Mouse (Mus musculus) spleen, postnatal 10 days (tissue): ENCODE measurements around the gene Sash3.

Experiments used
- DNase-seq, 2 experiments: peaks; one replicate each; pipeline ENCODE4 v3.0.0; 2021 to 2022; ENCODE audit warnings: low spot score in 2 of 2

Sash3 gene

GRCm38 (mm10) chrX:48140286-48140877 is 5.9 kb upstream of the Sash3 start:
- DNase-seq = peak in 1 of 2 experiments; percentile 51

- peak in 1 of 2 experiments; percentile 66 for DNase-seq
Observed at GRCm38 (mm10) chrX:48141481-48141880, 4.8 kb upstream of the Sash3 start.

GRCm38 (mm10) chrX:48143415-48144335 is 2.6 kb upstream of the Sash3 start:
- peak in 1 of 2 experiments; percentile 60 for DNase-seq

- no peak for DNase-seq
Observed at GRCm38 (mm10) chrX:48147226-48147625, 990 bp downstream of the Sash3 start.

- peak in 1 of 2 experiments; percentile 59 for DNase-seq
Observed at GRCm38 (mm10) chrX:48147741-48148186, 1.5 kb downstream of the Sash3 start.

GRCm38 (mm10) chrX:48152106-48152505 is 5.9 kb downstream of the Sash3 start:
- no peak for DNase-seq

- DNase-seq = peak in 1 of 2 experiments; percentile 17
Observed at GRCm38 (mm10) chrX:48153414-48153813, 7.2 kb downstream of the Sash3 start.

- no peak for DNase-seq
Observed at GRCm38 (mm10) chrX:48153949-48154348, 7.7 kb downstream of the Sash3 start.

GRCm38 (mm10) chrX:48155489-48155888 is 9.3 kb downstream of the Sash3 start:
- no peak for DNase-seq

- DNase-seq = no peak
Observed at GRCm38 (mm10) chrX:48157396-48157795, 11.2 kb downstream of the Sash3 start.

- DNase-seq = no peak
Observed at GRCm38 (mm10) chrX:48158229-48158919, 12.1 kb downstream of the Sash3 start.

GRCm38 (mm10) chrX:48169892-48170291 is 23.7 kb downstream of the Sash3 start:
- DNase-seq = no peak

GRCm38 (mm10) chrX:48170368-48170767 is 24.1 kb downstream of the Sash3 start:
- DNase-seq = no peak

GRCm38 (mm10) chrX:48181844-48182243 is 35.6 kb downstream of the Sash3 start:
- no peak for DNase-seq

- no peak for DNase-seq
Observed at GRCm38 (mm10) chrX:48184703-48185102, 38.5 kb downstream of the Sash3 start.

- no peak for DNase-seq
Observed at GRCm38 (mm10) chrX:48191261-48191660, 45.0 kb downstream of the Sash3 start.

GRCm38 (mm10) chrX:48193235-48194152 is 47.3 kb downstream of the Sash3 start:
- DNase-seq = no peak

GRCm38 (mm10) chrX:48197856-48198255 is 51.6 kb downstream of the Sash3 start:
- no peak for DNase-seq

- DNase-seq = no peak
Observed at GRCm38 (mm10) chrX:48199026-48199425, 52.8 kb downstream of the Sash3 start.

GRCm38 (mm10) chrX:48200699-48201098 is 54.5 kb downstream of the Sash3 start:
- DNase-seq = no peak

- DNase-seq = no peak
Observed at GRCm38 (mm10) chrX:48201973-48202372, 55.7 kb downstream of the Sash3 start.
